In the genomic region with DNA sequence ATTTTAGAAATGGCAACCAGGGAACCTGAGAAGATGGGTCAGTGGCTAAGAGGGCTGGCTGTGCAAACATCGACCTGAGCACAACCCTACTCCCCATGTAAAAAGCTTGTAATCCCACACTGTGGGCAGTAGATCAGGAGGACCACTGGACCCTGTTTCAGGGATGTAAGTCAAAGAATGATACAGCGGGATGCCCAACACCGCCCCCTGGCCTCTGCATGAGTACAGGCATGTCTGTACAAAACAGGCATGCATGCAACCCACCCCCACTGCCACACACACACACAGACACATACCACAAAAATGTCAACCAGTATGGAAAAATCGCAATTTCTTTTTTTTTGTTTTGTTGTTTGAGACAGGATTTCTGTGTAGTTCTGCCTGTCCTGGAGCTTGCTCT, we compare ENCODE assay signal across 21 mouse cellular contexts. TPM values are rescaled to one million over a fixed set of nuclear protein-coding genes. Genes with fewer than 3 reads are reported as not detected.
DNase-seq lines count a peak whose midpoint lies in the region; ATAC-seq and TF ChIP-seq lines count a peak whose summit lies in the region.
"Had no signal": no experiment of that assay in that cellular context is flagged by ENCODE, and none has a peak within 500 bp of the region (broad histone marks: within the 10 kb centered on the region; RNA-seq: fewer than 3 reads in every experiment).

No protein-coding gene starts in this region.

- DNase-seq in thymus, postnatal 36 days: peak; percentile 15 to 25
- no peak for DNase-seq in thymus, adult 2 months
- DNase-seq in brain, embryonic 14.5 days (ENCODE audit: low read depth): no peak
- no peak for DNase-seq in layer of hippocampus, postnatal 10 days (ENCODE audit: low spot score in 2 of 2)
- no peak for DNase-seq in frontal cortex, postnatal 14 days (ENCODE audit: low spot score in 2 of 2)
- DNase-seq: cerebellum, adult 8-10 months; heart, adult 2 months; right cerebral cortex, adult 18-20 months had no signal

- H3K9ac ChIP-seq in intestine, postnatal 0 days (ENCODE audit: low read depth, low read length): no peak overlapping the region
- no peak overlapping the region for H3K9ac ChIP-seq in intestine, embryonic 15.5 days
- H3K9ac ChIP-seq: hindbrain, embryonic 14.5 days; lung, embryonic 15.5 days had no signal

- TF ChIP-seq CTCF in intestine, postnatal 0 days (IDR thresholded peaks at IDR 0.05; ENCODE audit: low read depth): peak; percentile 40
- TF ChIP-seq CTCF in thymus, adult 2 months (IDR thresholded peaks at IDR 0.05; ENCODE audit: borderline replicate concordance, control insufficient read depth, extremely low read depth, insufficient read depth, low read length, poor library complexity): no peak
- TF ChIP-seq CTCF in brain, embryonic 14.5 days (IDR thresholded peaks at IDR 0.05; ENCODE audit: borderline replicate concordance, extremely low read depth, insufficient read depth, insufficient read length): 0 out of 2 replicates have a peak, but pooled peaks have one; percentile 1

- no peak overlapping the region for H3K4me3 ChIP-seq in intestine, postnatal 0 days (ENCODE audit: low read depth, low read length)
- no peak overlapping the region for H3K4me3 ChIP-seq in intestine, embryonic 15.5 days (replicated peaks)
- no peak overlapping the region for H3K4me3 ChIP-seq in thymus, adult 2 months (ENCODE audit: control insufficient read depth, insufficient read depth, low read length)
- H3K4me3 ChIP-seq: forebrain, embryonic 10.5 days; heart, adult 2 months; lung, embryonic 15.5 days; myocyte had no signal

- no peak for ATAC-seq in intestine, postnatal 0 days
- no peak for ATAC-seq in intestine, embryonic 15.5 days

- no peaks in the 10 kb centered on the region for H3K9me3 ChIP-seq in intestine, postnatal 0 days (ENCODE audit: control insufficient read depth)
- H3K9me3 ChIP-seq in intestine, embryonic 15.5 days: no peaks in the 10 kb centered on the region
- H3K9me3 ChIP-seq: forebrain, embryonic 10.5 days; lung, embryonic 15.5 days had no signal

- 92% methylated on average over 4 of the region's 4 CpGs for WGBS in intestine, postnatal 0 days
- 94% methylated on average over 4 of the region's 4 CpGs for WGBS in intestine, embryonic 15.5 days
- WGBS in thymus, adult 2 months: 94% methylated on average over 4 of the region's 4 CpGs

- 0 out of 2 replicates have a peak, but pooled peaks cover 7% of the 10 kb centered on the region for H3K4me1 ChIP-seq in intestine, postnatal 0 days (replicated peaks; ENCODE audit: control insufficient read depth, insufficient read depth, low read length)
- peaks cover 16% of the 10 kb centered on the region for H3K4me1 ChIP-seq in intestine, embryonic 15.5 days (replicated peaks)
- H3K4me1 ChIP-seq in thymus, adult 2 months (replicated peaks; ENCODE audit: control insufficient read depth, insufficient read depth, low read length): peaks cover 23% of the 10 kb centered on the region

- no peaks in the 10 kb centered on the region for H3K27me3 ChIP-seq in intestine, postnatal 0 days (replicated peaks; ENCODE audit: control insufficient read depth, insufficient read depth, low read length)
- no peaks in the 10 kb centered on the region for H3K27me3 ChIP-seq in intestine, embryonic 15.5 days (replicated peaks)
- H3K27me3 ChIP-seq in thymus, adult 2 months (ENCODE audit: control insufficient read depth, insufficient read depth, low read length): no peaks in the 10 kb centered on the region
- H3K27me3 ChIP-seq: lung, embryonic 15.5 days had no signal

- H3K4me2 ChIP-seq in intestine, postnatal 0 days (replicated peaks; ENCODE audit: low read depth): no peak overlapping the region
- H3K4me2 ChIP-seq in intestine, embryonic 15.5 days (replicated peaks): no peak overlapping the region
- H3K4me2 ChIP-seq: hindbrain, embryonic 14.5 days; lung, embryonic 15.5 days had no signal

- H3K27ac ChIP-seq in intestine, postnatal 0 days (ENCODE audit: low read depth, low read length): no peak overlapping the region
- H3K27ac ChIP-seq in intestine, embryonic 15.5 days: no peak overlapping the region
- no peak overlapping the region for H3K27ac ChIP-seq in thymus, adult 2 months (ENCODE audit: control insufficient read depth, insufficient read depth, low read length)
- H3K27ac ChIP-seq: forebrain, embryonic 10.5 days; heart, adult 2 months; hindbrain, embryonic 14.5 days; lung, embryonic 15.5 days had no signal

- TF ChIP-seq POLR2A in thymus, adult 2 months (IDR thresholded peaks at IDR 0.05; ENCODE audit: control insufficient read depth, extremely low read depth, insufficient read depth, low read length, poor library complexity): no peak
- TF ChIP-seq POLR2A in brain, embryonic 14.5 days (IDR thresholded peaks at IDR 0.05; ENCODE audit: borderline replicate concordance, extremely low read depth, insufficient read depth, insufficient read length, poor library complexity, severe bottlenecking): no peak

- H3K36me3 ChIP-seq in intestine, postnatal 0 days (ENCODE audit: control insufficient read depth, insufficient read depth): peaks cover 39% of the 10 kb centered on the region
- 0 out of 2 replicates have a peak, but pooled peaks cover 6% of the 10 kb centered on the region for H3K36me3 ChIP-seq in intestine, embryonic 15.5 days
- peaks cover 28% of the 10 kb centered on the region for H3K36me3 ChIP-seq in thymus, adult 2 months (ENCODE audit: control insufficient read depth, insufficient read depth, low read length)

RNA-seq across cellular contexts. Expression of a gene that starts 10.7 kb away (rescaled TPM):
- 36.6 and 39.2 TPM in 2 replicates for polyA plus RNA-seq in intestine, postnatal 0 days (2015; fragmentation: Nextera tagmentation; extraction: Ambion mirVana)
- polyA plus RNA-seq in intestine, embryonic 15.5 days (2015; fragmentation: Nextera tagmentation; extraction: Ambion mirVana): 47.2 and 55.5 TPM in 2 replicates
- 31.7 and 38.4 TPM in 2 replicates for polyA plus RNA-seq in thymus, adult 2 months (2012; rRNA removed)
- polyA plus RNA-seq in brain, embryonic 14.5 days (2012; rRNA removed): 69.1 and 117 TPM in 2 replicates
- total RNA-seq in layer of hippocampus, postnatal 10 days (2021): 10 to 100 TPM; 55.7 to 57.8 TPM

RNA-seq across cellular contexts. Expression of a gene that starts 42.3 kb away (rescaled TPM):
- 14.7 and 16.3 TPM in 2 replicates for polyA plus RNA-seq in intestine, postnatal 0 days (2015; fragmentation: Nextera tagmentation; extraction: Ambion mirVana)
- polyA plus RNA-seq in intestine, embryonic 15.5 days (2015; fragmentation: Nextera tagmentation; extraction: Ambion mirVana): 32.5 and 35.2 TPM in 2 replicates
- polyA plus RNA-seq in thymus, adult 2 months (2012; rRNA removed): 6.7 and 9.0 TPM in 2 replicates
- polyA plus RNA-seq in brain, embryonic 14.5 days (2012; rRNA removed): 11.7 and 24.0 TPM in 2 replicates
- 10 to 100 TPM; 27.9 to 29.7 TPM for total RNA-seq in layer of hippocampus, postnatal 10 days (2021)

RNA-seq across cellular contexts. Expression of a gene that starts 51.5 kb away (rescaled TPM):
- not detected in 2 replicates for polyA plus RNA-seq in intestine, postnatal 0 days (2015; fragmentation: Nextera tagmentation; extraction: Ambion mirVana)
- polyA plus RNA-seq in intestine, embryonic 15.5 days (2015; fragmentation: Nextera tagmentation; extraction: Ambion mirVana): not detected in 2 replicates
- not detected in 2 replicates for polyA plus RNA-seq in thymus, adult 2 months (2012; rRNA removed)
- 0.05 and 0.08 TPM in 2 replicates for polyA plus RNA-seq in brain, embryonic 14.5 days (2012; rRNA removed)
- not detected for total RNA-seq in layer of hippocampus, postnatal 10 days (2021)
- total RNA-seq: gastrocnemius, adult 18-20 months; heart, adult 2 months; megakaryocyte-erythroid progenitor cell, adult 5-6 weeks had no signal
- polyA plus RNA-seq: embryonic facial prominence, embryonic 14.5 days; forebrain, embryonic 10.5 days; heart, adult 2 months; heart, embryonic 16.5 days; hindbrain, embryonic 14.5 days; kidney, embryonic 14.5 days; limb, embryonic 11.5 days; lung, embryonic 15.5 days; myocyte; stomach, embryonic 16.5 days had no signal

Comparison
In these comparisons a context has a peak if more than half of its experiments do, and no peak if none do; other contexts are left out.
1. DNase-seq: peak in thymus, postnatal 36 days (2 of 2); none in thymus, adult 2 months (single experiment), brain, embryonic 14.5 days (single experiment), layer of hippocampus, postnatal 10 days (0 of 2) and frontal cortex, postnatal 14 days (0 of 2).